Mouse (Mus musculus) neural tube, embryonic 14.5 days (tissue): ENCODE results near the gene Nbdy. TPM values are rescaled to one million over a fixed set of nuclear protein-coding genes. Genes with fewer than 3 reads are reported as not detected.

Experiments used
- ATAC-seq: fragments of 200-750 bp; cut with Nextera tagmentation; 2 replicates; pipeline ENCODE4 v1.8.0; 2017; ENCODE audit warnings: low read depth, mild to moderate bottlenecking, moderate TSS enrichment, moderate library complexity
- H3K27ac ChIP-seq: fragments of 300-500 bp; sonication (generic); 2 replicates; pipeline ENCODE4 v1.5.1; 2014; ENCODE audit warnings: low read depth, mild to moderate bottlenecking, control low read depth, low read length, moderate library complexity, mixed read lengths
- H3K27me3 ChIP-seq: fragments of 300-500 bp; sonication (generic); 2 replicates; pipeline ENCODE4 v1.6.1; 2014; ENCODE audit warnings: low read length; ENCODE audit not compliant: control insufficient read depth, insufficient read depth
- H3K36me3 ChIP-seq: fragments of 300-500 bp; sonication (generic); 2 replicates; pipeline ENCODE4 v1.6.1; 2014; ENCODE audit warnings: low read length, mixed read lengths; ENCODE audit not compliant: control insufficient read depth, insufficient read depth
- H3K4me1 ChIP-seq: fragments of 300-500 bp; sonication (generic); 2 replicates; pipeline ENCODE4 v1.6.1; 2014; ENCODE audit warnings: low read length; ENCODE audit not compliant: control insufficient read depth, insufficient read depth
- H3K4me2 ChIP-seq: fragments of 300-500 bp; sonication (generic); 2 replicates; pipeline ENCODE4 v1.6.1; 2014; ENCODE audit warnings: mild to moderate bottlenecking, low read depth, low read length, control low read depth
- H3K4me3 ChIP-seq: fragments of 300-500 bp; sonication (generic); 2 replicates; pipeline ENCODE4 v1.5.1; 2014; ENCODE audit warnings: low read depth, low read length, control low read depth, mixed read lengths
- H3K9ac ChIP-seq: fragments of 300-500 bp; sonication (generic); replicated peaks from 2 replicates; pipeline ENCODE4 v1.6.1; 2014; ENCODE audit warnings: low read depth, mild to moderate bottlenecking, control low read depth, low read length, mixed read lengths
- H3K9me3 ChIP-seq: fragments of 300-500 bp; sonication (generic); 2 replicates; pipeline ENCODE4 v1.6.1; 2016; ENCODE audit warnings: low read length; ENCODE audit not compliant: control insufficient read depth
- WGBS: fragments of 180-500 bp; shearing (Covaris S2); extraction: QIAGEN DNeasy Blood & Tissue Kit; methylation state at CpG from one replicate; pipeline ENCODE4 v1.1.7; 2014; 5-methylcytosine and 5-hydroxymethylcytosine counted together
- polyA plus RNA-seq: library from polyadenylated mRNA; unstranded; fragments of >200 nt; fragmentation: Nextera tagmentation; extraction: Ambion mirVana; gene quantifications from 2 replicates; pipeline ENCODE4 v1.2.1, GENCODE M21; 2014

Gene Nbdy
- polyA plus RNA-seq, 1 experiment from 2014 or later: 161 TPM

GRCm38 (mm10) chrX:153749230-153749629 lies 25.8 kb downstream of the Nbdy start:
- WGBS: 42% methylated on average over 2 of the region's 2 CpGs
- Histone ChIP-seq H3K4me2 (no peak overlapping the region), H3K27ac (no peak overlapping the region), H3K9ac (no peak overlapping the region), H3K4me1 (no peaks in the 10 kb centered on the region), H3K36me3 (no peaks in the 10 kb centered on the region), H3K27me3 (no peaks in the 10 kb centered on the region), H3K4me3 (no peak overlapping the region), H3K9me3 (no peaks in the 10 kb centered on the region)
- no peak for ATAC-seq

Other genes starting within 250 kb of the Nbdy start
- 64.0 and 64.3 TPM in 2 replicates for gene Ubqln2, start 225.4 kb upstream of the Nbdy start, polyA plus RNA-seq
- gene Cypt3, start 165.0 kb upstream of the Nbdy start, polyA plus RNA-seq: not detected in 2 replicates
- gene Kctd12b, start 27.2 kb upstream of the Nbdy start, polyA plus RNA-seq: 1.8 and 3.1 TPM in 2 replicates
- 23.4 and 27.5 TPM in 2 replicates for gene Spin2c, start 108.6 kb downstream of the Nbdy start, polyA plus RNA-seq